Mouse (Mus musculus) inflammation-experienced regulatory T-cells, adult 16 weeks (primary cell): ENCODE results near the gene Mthfsd. TPM values are rescaled to one million over a fixed set of nuclear protein-coding genes. Genes with fewer than 3 reads are reported as not detected.

Experiments
- polyA plus RNA-seq: library from polyadenylated mRNA; unstranded; fragments of 100-300 nt; shearing (Covaris generic); gene quantifications from one replicate; pipeline ENCODE4 v1.2.1, GENCODE M21; 2017

Mthfsd gene
- polyA plus RNA-seq = 49.7 TPM

GRCm38 (mm10) chr8:121107668-121108656 is at the start of gene Mthfsd:
Mthfsd (minus strand) TSS chr8:121108392.

GRCm38 (mm10) chr8:121127756-121128375 is 19.7 kb upstream of the Mthfsd start, which contains the start of gene Foxl1:
Foxl1 (plus strand) TSS chr8:121127940.

GRCm38 (mm10) chr8:121115948-121116347 is 7.8 kb upstream of the Mthfsd start, which contains the start of gene Foxc2:
Foxc2 (plus strand) TSS chr8:121116171.

GRCm38 (mm10) chr8:121084210-121084951 is 23.8 kb downstream of the Mthfsd start, which contains the start of gene Foxf1:
Foxf1 (plus strand) TSS chr8:121084386.

Other genes with a start within 250 kb of the Mthfsd start
- not detected for gene Foxf1, start 24.0 kb downstream of the Mthfsd start, polyA plus RNA-seq
- gene Foxc2, start 7.8 kb upstream of the Mthfsd start, polyA plus RNA-seq = not detected
- not detected for gene Foxl1, start 19.5 kb upstream of the Mthfsd start, polyA plus RNA-seq